Mouse (Mus musculus) CD4-positive naive resting alpha-beta T cell, adult 57 days (primary cell): ENCODE data around the gene Fzd1. TPM values are rescaled to one million over a fixed set of nuclear protein-coding genes. Genes with fewer than 3 reads are reported as not detected.

Source experiments
- total RNA-seq: library from RNA; stranded (reverse); gene quantifications from one replicate; pipeline ENCODE4 v1.2.4, GENCODE M21; 2023

Fzd1 gene
- not detected for total RNA-seq

GRCm38 (mm10) chr5:4757902-4758301, at the start of gene Fzd1:
Gene Fzd1, minus strand, starts transcription at chr5:4758035.

